Mouse (Mus musculus): ENCODE measurements around the gene Svbp.

DNA sequence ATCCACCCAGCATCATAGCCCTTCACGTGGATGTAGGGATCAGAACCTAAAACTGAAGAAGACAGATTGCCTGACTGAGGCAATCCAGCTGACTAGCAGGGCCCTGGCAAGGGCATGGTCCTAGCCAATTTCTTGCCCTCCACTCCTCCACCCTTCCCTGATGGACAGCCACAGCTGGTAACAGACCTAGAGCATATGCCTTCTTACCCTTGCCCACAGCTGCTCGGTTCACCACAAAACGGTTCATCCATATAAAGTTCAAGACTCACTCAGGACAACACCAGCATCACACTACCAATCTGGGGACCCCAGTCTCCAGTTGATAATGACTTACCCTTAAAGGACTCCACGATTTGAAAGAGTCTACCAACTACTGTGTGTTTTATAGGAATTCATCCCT lies 9.3 kb upstream of the Svbp start:
- TF ChIP-seq ZNF384 (IDR thresholded peaks at IDR 0.05; ENCODE audit: low read depth, low read length) (no peak), ZC3H11A (IDR thresholded peaks at IDR 0.05; ENCODE audit: borderline replicate concordance, low read depth, low read length) (no peak), HCFC1 (IDR thresholded peaks at IDR 0.05; ENCODE audit: borderline replicate concordance, insufficient read depth, low read length) (no peak), MAFK (IDR thresholded peaks at IDR 0.05; ENCODE audit: insufficient read depth, low read depth, low read length) (no peak)

Data from ES-E14 (cell line).